Mouse (Mus musculus): ENCODE data around the gene Ppy.

Ppy gene

GRCm38 (mm10) chr11:102101219-102101618 lies at the start of gene Ppy:
TSS of gene Ppy (minus strand) at chr11:102101319.
- DNase-seq (ENCODE audit: low read depth, low spot score): no peak

- DNase-seq (ENCODE audit: low read depth, low spot score): no peak
Observed at GRCm38 (mm10) chr11:102147213-102147989, 46.3 kb upstream of the Ppy start.

GRCm38 (mm10) chr11:102146531-102146930 lies 45.4 kb upstream of the Ppy start:
- DNase-seq (ENCODE audit: low read depth, low spot score): no peak

DNA sequence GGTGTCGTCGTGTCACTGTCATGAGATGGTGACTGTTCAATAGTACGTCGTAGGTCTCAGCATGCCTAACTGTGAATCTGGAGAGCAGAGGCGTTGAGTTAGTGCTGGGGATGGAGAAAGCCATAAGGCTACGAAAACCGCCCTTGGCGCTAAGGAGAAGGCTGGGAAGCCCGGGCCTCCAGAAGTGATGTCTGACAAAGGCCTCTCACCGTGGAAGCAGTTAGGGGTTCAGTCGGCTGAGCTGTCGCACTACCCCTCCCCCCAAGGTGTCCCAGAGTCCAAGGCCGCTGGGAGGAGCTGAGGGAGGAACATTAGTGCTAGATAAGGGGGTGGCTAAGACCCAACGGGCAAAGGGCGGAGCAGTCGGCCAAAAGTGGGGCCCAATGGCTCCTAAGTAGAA lies 44.9 kb upstream of the Ppy start:
- DNase-seq (ENCODE audit: low read depth, low spot score): no peak

- DNase-seq (ENCODE audit: low read depth, low spot score): no peak
Observed at GRCm38 (mm10) chr11:102145471-102146001, 44.4 kb upstream of the Ppy start, which contains the start of gene Nags. TSS of gene Nags (plus strand) at chr11:102145513.

GRCm38 (mm10) chr11:102144957-102145470 lies 43.9 kb upstream of the Ppy start:
- DNase-seq (ENCODE audit: low read depth, low spot score): no peak

GRCm38 (mm10) chr11:102142355-102142754 lies 41.2 kb upstream of the Ppy start:
- DNase-seq (ENCODE audit: low read depth, low spot score): no peak

DNA sequence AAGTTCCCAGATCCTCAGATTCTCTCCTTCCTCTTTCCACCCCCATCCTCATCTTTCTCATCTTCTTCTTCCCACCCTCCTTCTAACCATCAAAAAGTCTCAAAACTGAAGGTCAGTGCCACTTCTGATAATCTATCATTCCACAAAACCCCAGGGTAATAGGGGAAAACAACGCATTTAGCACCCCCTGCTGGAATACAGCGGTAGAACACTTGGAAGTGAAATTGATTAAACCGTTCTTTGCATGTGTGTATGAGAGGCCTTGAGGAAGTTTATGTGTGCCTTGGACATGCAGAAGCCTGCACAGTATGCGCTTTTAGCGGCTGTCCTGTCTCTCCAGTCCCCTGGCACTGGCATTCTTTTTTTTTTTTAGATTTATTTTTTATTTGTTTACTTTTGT lies 39.4 kb upstream of the Ppy start:
- DNase-seq (ENCODE audit: low read depth, low spot score): peak; percentile 16

DNA sequence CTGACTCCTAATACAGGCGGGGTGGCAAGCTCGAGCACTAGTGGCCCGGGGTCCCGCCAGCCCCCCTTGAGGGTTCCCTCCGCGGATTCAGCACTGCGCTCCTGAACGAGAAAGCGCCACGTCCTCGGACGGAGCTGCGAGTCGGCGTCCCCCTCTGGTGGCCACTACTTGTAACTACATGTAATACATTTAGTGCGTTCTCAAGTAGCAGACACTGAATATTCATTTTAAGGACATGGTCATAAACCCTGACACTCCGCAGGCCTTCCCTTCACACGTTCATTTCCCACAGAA lies 37.3 kb upstream of the Ppy start:
- DNase-seq (ENCODE audit: low read depth, low spot score): peak; percentile 24

DNA sequence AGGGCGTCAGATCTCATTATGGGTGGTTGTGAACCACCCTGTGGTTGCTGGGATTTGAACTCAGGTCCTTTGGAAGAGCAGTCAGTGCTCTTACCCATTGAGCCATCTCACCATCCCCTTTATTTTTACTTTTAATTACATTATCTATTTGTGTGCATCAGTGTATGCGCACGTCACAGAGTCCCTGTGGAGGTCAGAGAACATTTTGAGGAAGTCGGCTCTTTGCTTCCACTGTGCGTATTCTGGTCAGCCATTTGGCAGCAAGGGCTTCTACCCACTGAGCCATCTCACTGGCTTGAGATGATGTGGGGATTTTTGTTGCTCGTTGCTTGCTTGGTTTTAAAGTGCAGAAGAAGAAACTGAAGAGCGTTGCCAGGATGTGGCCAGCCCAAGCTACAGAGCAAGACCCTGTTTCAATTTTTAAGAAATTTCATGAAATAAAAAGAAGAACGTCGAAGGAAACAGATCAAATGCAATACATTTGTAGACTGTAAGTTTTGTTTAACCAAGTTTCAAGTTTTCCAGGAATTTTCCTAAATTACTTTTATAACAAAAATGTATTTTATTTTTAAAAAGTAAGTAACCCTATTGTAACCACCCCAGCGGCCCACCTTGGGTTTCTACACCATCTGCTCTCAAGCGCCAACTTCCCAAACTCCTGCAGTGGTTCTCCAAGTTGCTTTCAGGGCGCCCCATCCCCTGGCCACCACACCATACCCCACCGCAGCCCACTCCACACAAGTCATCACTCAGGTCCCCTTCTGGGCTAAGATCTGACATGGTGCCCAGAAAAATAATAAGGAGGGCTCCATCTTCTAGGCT lies 36.7 kb upstream of the Ppy start:
- DNase-seq (ENCODE audit: low read depth, low spot score): no peak

DNA sequence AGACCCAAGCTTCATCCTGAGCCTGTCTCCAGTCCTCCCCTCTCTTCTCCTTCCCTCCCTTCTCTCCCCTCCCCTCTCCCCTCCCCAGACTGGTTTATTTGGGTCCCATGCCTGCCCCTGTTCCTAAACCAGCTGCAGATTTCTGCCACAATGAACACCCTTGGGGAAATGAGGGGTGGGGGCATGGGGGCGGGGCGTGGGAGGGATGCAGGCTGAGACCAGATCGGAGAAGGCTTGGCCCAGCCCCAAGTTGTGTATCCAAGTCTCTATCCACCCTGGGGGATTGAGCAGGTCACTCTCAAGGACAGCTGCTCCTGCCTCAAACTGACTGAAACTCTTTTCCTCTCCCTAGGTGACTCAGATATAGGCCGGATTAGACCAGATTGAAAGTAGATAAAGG lies 33.4 kb upstream of the Ppy start:
- DNase-seq (ENCODE audit: low read depth, low spot score): no peak

DNA sequence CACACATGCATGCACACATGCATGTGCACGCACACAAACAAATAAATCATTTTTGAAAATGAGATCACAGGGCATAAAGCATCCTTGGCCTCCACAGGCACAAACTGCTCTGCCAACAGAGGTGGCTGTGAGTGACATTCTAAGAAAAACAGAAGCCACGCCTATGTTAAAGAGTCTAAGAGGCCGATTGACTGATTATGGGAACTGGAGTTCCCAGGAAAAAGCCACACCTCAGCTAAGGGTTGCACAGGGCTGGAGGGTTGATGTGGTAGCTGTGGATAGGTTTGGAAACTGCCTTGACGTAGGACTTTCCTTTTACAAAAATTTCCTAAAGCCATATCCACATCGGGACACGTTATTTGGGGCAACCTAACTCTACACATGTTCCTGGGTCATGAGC lies 16.3 kb upstream of the Ppy start:
- DNase-seq (ENCODE audit: low read depth, low spot score): no peak

- DNase-seq (ENCODE audit: low read depth, low spot score): no peak
Observed at GRCm38 (mm10) chr11:102116241-102116640, 15.1 kb upstream of the Ppy start.

DNA sequence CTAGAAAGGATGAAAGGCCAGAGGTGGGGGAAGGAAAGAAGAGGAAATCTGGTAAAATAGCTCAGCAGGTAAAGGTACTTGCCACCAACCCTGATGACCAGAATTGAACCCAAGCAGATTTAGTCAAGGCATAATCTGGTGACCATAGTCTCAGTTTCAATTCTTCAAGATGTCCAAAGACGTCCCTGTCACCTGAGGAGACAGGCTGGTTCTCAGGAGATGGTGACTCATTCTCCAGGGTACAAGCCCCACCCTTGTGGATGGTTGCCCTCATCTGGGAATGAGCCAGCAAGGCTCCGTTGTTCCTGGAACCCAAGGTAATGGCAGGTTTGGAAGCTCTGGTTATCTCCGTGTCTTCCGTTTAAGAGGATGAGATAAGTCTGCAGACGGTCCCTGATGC lies 10.5 kb upstream of the Ppy start:
- no peak for DNase-seq (ENCODE audit: low read depth, low spot score)

GRCm38 (mm10) chr11:102107732-102108131 lies 6.6 kb upstream of the Ppy start, which contains the start of gene Pyy:
TSS of gene Pyy (minus strand) at chr11:102107832.
- DNase-seq (ENCODE audit: low read depth, low spot score): no peak

- no peak for DNase-seq (ENCODE audit: low read depth, low spot score)
Observed at GRCm38 (mm10) chr11:102106911-102107310, 5.8 kb upstream of the Ppy start.

- no peak for DNase-seq (ENCODE audit: low read depth, low spot score)
Observed at GRCm38 (mm10) chr11:102102485-102103258, 1.6 kb upstream of the Ppy start.

- peak; percentile 66 for DNase-seq (ENCODE audit: low read depth, low spot score)
Observed at GRCm38 (mm10) chr11:102096887-102097391, 4.2 kb downstream of the Ppy start.

DNA sequence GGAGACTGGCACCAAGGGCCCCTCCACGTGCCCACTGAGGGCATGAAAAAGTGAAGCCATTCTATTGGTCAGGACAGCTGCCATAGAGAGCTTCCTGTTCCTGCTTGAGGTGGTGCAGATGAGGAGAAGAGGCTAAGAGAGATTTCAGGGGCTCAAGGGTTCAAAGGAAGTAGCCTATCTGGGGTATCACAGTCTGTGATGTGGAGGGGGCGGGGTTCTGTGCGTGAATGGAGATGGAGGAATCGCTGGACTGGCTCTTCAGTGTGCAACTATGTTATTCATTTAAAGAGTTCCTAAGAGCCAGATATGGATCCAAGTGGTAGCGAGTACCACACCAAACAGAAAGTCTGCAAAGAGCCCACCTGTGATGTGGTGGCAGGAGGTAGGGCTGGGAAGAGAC lies 4.7 kb downstream of the Ppy start:
- DNase-seq (ENCODE audit: low read depth, low spot score): no peak

DNA sequence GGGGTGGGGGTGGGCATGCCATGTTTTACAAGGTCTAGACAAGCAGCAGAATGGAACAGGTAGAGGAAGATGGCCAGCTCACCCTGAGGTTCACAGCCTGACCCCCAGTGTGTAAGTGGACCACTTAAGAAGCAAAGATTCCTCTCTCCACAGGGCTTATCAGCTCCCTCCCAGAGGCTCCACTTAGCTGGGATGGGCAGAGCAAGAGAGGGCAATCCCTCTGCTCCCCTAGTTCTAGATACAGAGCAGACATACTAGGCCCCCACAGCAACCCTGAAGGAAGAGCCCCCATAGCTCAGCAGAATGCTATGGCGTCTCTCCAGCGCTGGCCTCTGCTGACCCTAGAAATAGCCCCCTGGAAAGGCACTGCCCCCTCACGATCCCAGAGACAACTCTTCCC lies 5.4 kb downstream of the Ppy start:
- DNase-seq (ENCODE audit: low read depth, low spot score): no peak

DNA sequence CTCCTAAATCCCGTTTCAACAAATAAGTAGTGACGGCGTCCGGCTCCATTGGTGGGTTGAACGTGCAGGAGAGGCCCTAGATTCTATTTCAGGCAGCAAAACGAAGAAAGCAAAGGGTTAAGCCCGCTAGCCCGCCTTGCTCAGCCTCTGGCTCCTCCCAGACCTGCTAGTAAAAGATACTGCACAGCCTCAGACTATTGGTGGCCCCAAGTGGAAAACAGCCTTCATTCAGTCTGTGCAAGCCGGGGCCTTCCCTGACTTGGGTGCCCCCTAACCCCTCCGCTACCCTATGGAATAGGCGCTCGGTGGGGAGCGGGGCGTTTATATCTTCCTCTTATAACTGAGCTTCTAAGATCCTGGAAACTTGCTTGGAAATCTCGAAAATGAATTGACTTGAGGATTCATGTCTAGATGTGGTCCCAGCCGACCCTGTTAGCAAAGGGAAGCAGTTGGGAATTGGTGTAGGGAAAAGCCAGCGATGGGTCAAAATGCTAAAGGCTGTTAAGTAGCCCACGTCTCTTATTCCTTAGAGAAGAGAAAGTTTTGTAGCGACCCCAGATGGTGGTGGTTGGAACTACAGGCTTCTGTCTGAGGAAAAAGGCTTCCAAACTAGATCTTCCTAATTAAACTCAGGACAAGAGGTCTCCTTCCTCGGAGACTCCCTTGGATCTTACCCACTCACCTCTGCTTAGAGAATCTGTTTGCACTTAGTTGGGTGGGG lies 11.9 kb downstream of the Ppy start:
- peak; percentile 63 for DNase-seq (ENCODE audit: low read depth, low spot score)

All from brain, embryonic 18.5 days (tissue).